Mouse (Mus musculus) erythroblast, embryonic 14.5 days (primary cell): ENCODE results near the gene 5730507C01Rik.

Experiments
- GATA1 ChIP-seq: IDR thresholded peaks from 2 replicates; pipeline ENCODE4 v1.6.1; 2012; ENCODE audit warnings: low read length, inconsistent platforms, mixed read lengths
- TAL1 ChIP-seq: IDR thresholded peaks from 3 replicates; pipeline ENCODE4 v1.6.1; 2012; ENCODE audit warnings: low read length, inconsistent platforms, mixed read lengths

DNA sequence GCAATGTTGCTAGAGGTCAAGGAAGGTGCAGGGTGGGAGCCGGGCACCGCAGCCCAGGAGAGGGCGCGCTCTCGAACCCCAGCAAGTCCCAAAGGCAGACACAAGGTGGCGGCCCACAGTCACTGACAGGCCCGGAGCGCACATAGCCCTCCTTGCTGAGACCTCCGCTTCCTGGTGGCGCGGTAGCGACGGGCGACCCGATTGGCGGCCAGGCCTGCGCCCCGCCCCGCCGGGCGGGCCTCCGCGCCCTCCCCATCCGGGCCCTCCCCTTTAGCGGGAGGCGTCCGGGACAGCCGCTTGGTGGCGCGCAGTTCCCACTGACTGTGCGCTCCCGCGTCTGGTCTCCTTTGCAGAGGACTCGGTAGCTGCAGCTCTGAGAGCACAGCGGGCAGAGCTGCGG lies at the start of gene 5730507C01Rik:
- TF ChIP-seq GATA1 = no peak
- no peak for TF ChIP-seq TAL1
